Mouse (Mus musculus): Measurements from ENCODE around the gene Hfe.

DNA sequence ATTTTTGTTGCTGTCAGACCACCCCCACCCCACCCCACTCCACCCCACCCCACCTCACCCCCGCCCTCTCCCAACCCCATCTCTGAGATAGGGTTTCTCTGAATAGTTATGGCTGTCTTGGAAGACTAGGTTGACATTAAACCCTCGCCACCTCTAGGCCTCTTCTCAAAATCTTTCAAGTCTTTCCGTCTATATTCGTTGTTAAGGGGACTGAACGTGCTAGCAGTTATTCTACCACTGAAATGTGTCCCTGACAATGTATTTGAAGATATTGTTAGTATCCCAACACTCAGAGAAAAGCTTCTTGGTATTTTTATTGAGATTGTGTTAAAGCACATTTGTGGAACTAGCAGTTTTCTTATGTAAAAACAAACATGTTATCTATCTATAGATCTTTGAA lies 30.3 kb upstream of the Hfe start:
- TF ChIP-seq CTCF (IDR thresholded peaks at IDR 0.05; ENCODE audit: low read depth) (no peak), EP300 (IDR thresholded peaks at IDR 0.05; ENCODE audit: low read depth) (no peak)

Data from liver, embryonic 14.5 days (tissue).